Mouse (Mus musculus) MEL (cell line): Measurements from ENCODE around the gene Ly9. TPM values are rescaled to one million over a fixed set of nuclear protein-coding genes. Genes with fewer than 3 reads are reported as not detected.

Experiments
- DNase-seq: peaks from one replicate; pipeline ENCODE4 v3.0.0; 2011; ENCODE audit warnings: low read depth, low spot score
- H3K27ac ChIP-seq: 2 replicates; pipeline ENCODE4 v1.5.1; 2012; ENCODE audit warnings: low read depth, mild to moderate bottlenecking, control low read depth, low read length, moderate library complexity; ENCODE audit not compliant: control insufficient read depth
- H3K27me3 ChIP-seq, 2 experiments: fragments of 150-350 bp in 1 of 2; sonication (generic) in 1 of 2; 2 replicates each; pipeline ENCODE4 v1.6.1; 2012; ENCODE audit warnings: low read length in 2 of 2, mild to moderate bottlenecking in 2 of 2, improper control_type of control experiment in 1 of 2, moderate library complexity in 1 of 2; ENCODE audit not compliant: insufficient read depth in 2 of 2, control insufficient read depth in 1 of 2
- H3K36me3 ChIP-seq, 2 experiments: 2 replicates each; pipeline ENCODE4 v1.6.1; 2012 to 2014; ENCODE audit warnings: low read length in 2 of 2, improper control_type of control experiment in 1 of 2, inconsistent platforms in 1 of 2, mild to moderate bottlenecking in 1 of 2; ENCODE audit not compliant: insufficient read depth in 2 of 2, control insufficient read depth in 1 of 2
- H3K4me1 ChIP-seq, 2 experiments: fragments of 150-350 bp in 1 of 2; sonication (generic) in 1 of 2; 2 replicates each; pipeline ENCODE4 v1.6.1; 2012; ENCODE audit warnings: low read length in 2 of 2, improper control_type of control experiment in 1 of 2, mild to moderate bottlenecking in 1 of 2; ENCODE audit not compliant: insufficient read depth in 2 of 2, control insufficient read depth in 1 of 2
- H3K4me3 ChIP-seq, 2 experiments: fragments of 150-350 bp in 1 of 2; sonication (generic) in 1 of 2; 2 replicates each; pipeline ENCODE4 v1.5.1; 2012; ENCODE audit warnings: low read depth in 2 of 2, low read length in 2 of 2, mild to moderate bottlenecking in 2 of 2, moderate library complexity in 2 of 2, control low read depth in 1 of 2, improper control_type of control experiment in 1 of 2; ENCODE audit not compliant: control insufficient read depth in 1 of 2, insufficient read depth in 1 of 2
- H3K79me2 ChIP-seq: 2 replicates; pipeline ENCODE4 v1.6.1; 2012; ENCODE audit warnings: mild to moderate bottlenecking, low read length, moderate library complexity; ENCODE audit not compliant: control insufficient read depth, poor library complexity, insufficient read depth
- H3K9ac ChIP-seq: 2 replicates; pipeline ENCODE4 v1.6.1; 2012; ENCODE audit warnings: low read depth, mild to moderate bottlenecking, control low read depth, low read length, moderate library complexity; ENCODE audit not compliant: control insufficient read depth, poor library complexity, severe bottlenecking
- H3K9me3 ChIP-seq: fragments of 150-350 bp; sonication (generic); replicated peaks from 2 replicates; pipeline ENCODE4 v1.6.1; 2012; ENCODE audit warnings: mild to moderate bottlenecking, low read length, improper control_type of control experiment, moderate library complexity; ENCODE audit not compliant: insufficient read depth
- BHLHE40 ChIP-seq: IDR thresholded peaks from 2 replicates; pipeline ENCODE4 v1.6.1; 2012; ENCODE audit warnings: low read depth, mild to moderate bottlenecking, inconsistent platforms, low read length, improper control_type of control experiment, borderline replicate concordance
- CHD1 ChIP-seq: IDR thresholded peaks from 2 replicates; pipeline ENCODE4 v1.6.1; 2012; ENCODE audit warnings: low read depth, mild to moderate bottlenecking, inconsistent platforms, low read length, improper control_type of control experiment
- CHD2 ChIP-seq: IDR thresholded peaks from 2 replicates; pipeline ENCODE4 v1.6.1; 2011; ENCODE audit warnings: low read length, improper control_type of control experiment
- CTCF ChIP-seq, 3 experiments: IDR thresholded peaks in 2 of 3; conservative IDR thresholded peaks in 1 of 3; 2 replicates each; pipeline ENCODE4 v1.5.1; 2011 to 2012; ENCODE audit warnings: low read length in 3 of 3, low read depth in 2 of 3, mild to moderate bottlenecking in 2 of 3, improper control_type of control experiment in 1 of 3, inconsistent platforms in 1 of 3, mixed read lengths in 1 of 3, moderate library complexity in 1 of 3; ENCODE audit not compliant: control insufficient read depth in 1 of 3, insufficient read depth in 1 of 3, poor library complexity in 1 of 3, severe bottlenecking in 1 of 3
- E2F4 ChIP-seq: IDR thresholded peaks from 2 replicates; pipeline ENCODE4 v1.6.1; 2011; ENCODE audit warnings: low read depth, low read length, improper control_type of control experiment, borderline replicate concordance
- ELF1 ChIP-seq: IDR thresholded peaks from 2 replicates; pipeline ENCODE4 v1.6.1; 2014; ENCODE audit warnings: low read depth, mild to moderate bottlenecking, inconsistent platforms, low read length, improper control_type of control experiment, moderate library complexity
- ETS1 ChIP-seq: IDR thresholded peaks from 2 replicates; pipeline ENCODE4 v1.6.1; 2012; ENCODE audit warnings: low read depth, mild to moderate bottlenecking, inconsistent platforms, low read length, improper control_type of control experiment, moderate library complexity
- GABPA ChIP-seq: IDR thresholded peaks from 2 replicates; pipeline ENCODE4 v1.6.1; 2012; ENCODE audit warnings: low read depth, mild to moderate bottlenecking, inconsistent platforms, low read length, improper control_type of control experiment, moderate library complexity
- GATA1 ChIP-seq: IDR thresholded peaks from 2 replicates; pipeline ENCODE4 v1.6.1; 2011; ENCODE audit warnings: low read depth, low read length, improper control_type of control experiment
- HCFC1 ChIP-seq: IDR thresholded peaks from 2 replicates; pipeline ENCODE4 v1.6.1; 2012; ENCODE audit warnings: low read depth, mild to moderate bottlenecking, inconsistent platforms, low read length, improper control_type of control experiment, moderate library complexity
- JUND ChIP-seq: IDR thresholded peaks from 2 replicates; pipeline ENCODE4 v1.6.1; 2011; ENCODE audit warnings: low read depth, mild to moderate bottlenecking, improper control_type of control experiment, low read length
- KAT2A ChIP-seq: conservative IDR thresholded peaks from 2 replicates; pipeline ENCODE4 v1.6.1; 2012; ENCODE audit warnings: low read depth, low read length, improper control_type of control experiment, inconsistent platforms
- MAFK ChIP-seq: IDR thresholded peaks from 2 replicates; pipeline ENCODE4 v1.6.1; 2011; ENCODE audit warnings: low read depth, mild to moderate bottlenecking, low read length, improper control_type of control experiment, borderline replicate concordance
- MAX ChIP-seq: IDR thresholded peaks from 2 replicates; pipeline ENCODE4 v1.6.1; 2011; ENCODE audit warnings: low read length, improper control_type of control experiment
- MAZ ChIP-seq: IDR thresholded peaks from 2 replicates; pipeline ENCODE4 v1.6.1; 2012; ENCODE audit warnings: low read depth, mild to moderate bottlenecking, inconsistent platforms, low read length, improper control_type of control experiment
- MEF2A ChIP-seq: IDR thresholded peaks from 2 replicates; pipeline ENCODE4 v1.6.1; 2014; ENCODE audit warnings: low read depth, mild to moderate bottlenecking, inconsistent platforms, low read length, improper control_type of control experiment; ENCODE audit not compliant: poor library complexity, insufficient replicate concordance, severe bottlenecking; ENCODE audit errors: extremely low read depth
- MXI1 ChIP-seq: IDR thresholded peaks from 2 replicates; pipeline ENCODE4 v1.6.1; 2011; ENCODE audit warnings: mild to moderate bottlenecking, low read depth, low read length, improper control_type of control experiment
- MYB ChIP-seq: IDR thresholded peaks from 2 replicates; pipeline ENCODE4 v1.6.1; 2011; ENCODE audit warnings: mild to moderate bottlenecking, low read depth, low read length, improper control_type of control experiment
- MYC ChIP-seq: IDR thresholded peaks from 2 replicates; pipeline ENCODE4 v1.6.1; 2011; ENCODE audit warnings: low read depth, mild to moderate bottlenecking, low read length, improper control_type of control experiment, moderate library complexity
- NELFE ChIP-seq: IDR thresholded peaks from 2 replicates; pipeline ENCODE4 v1.6.1; 2011; ENCODE audit warnings: low read depth, low read length, improper control_type of control experiment
- NRF1 ChIP-seq: IDR thresholded peaks from 2 replicates; pipeline ENCODE4 v1.6.1; 2014; ENCODE audit warnings: low read depth, mild to moderate bottlenecking, inconsistent platforms, low read length, improper control_type of control experiment, moderate library complexity; ENCODE audit not compliant: poor library complexity, insufficient read depth, severe bottlenecking
- POLR2A ChIP-seq, 2 experiments: IDR thresholded peaks; 2 replicates each; pipeline ENCODE4 v1.6.1; 2011 to 2012; ENCODE audit warnings: low read length in 2 of 2, mild to moderate bottlenecking in 2 of 2, control low read depth in 1 of 2, improper control_type of control experiment in 1 of 2, low read depth in 1 of 2, moderate library complexity in 1 of 2; ENCODE audit not compliant: control insufficient read depth in 1 of 2, insufficient read depth in 1 of 2, poor library complexity in 1 of 2
- POLR2AphosphoS2 ChIP-seq: IDR thresholded peaks from 2 replicates; pipeline ENCODE4 v1.6.1; 2011; ENCODE audit warnings: low read length, improper control_type of control experiment
- POLR2AphosphoS5 ChIP-seq: IDR thresholded peaks from 2 replicates; pipeline ENCODE4 v1.6.1; 2012; ENCODE audit warnings: low read depth, borderline replicate concordance, mild to moderate bottlenecking, inconsistent platforms, low read length, moderate library complexity, mixed read lengths
- RAD21 ChIP-seq: IDR thresholded peaks from 2 replicates; pipeline ENCODE4 v1.6.1; 2011; ENCODE audit warnings: mild to moderate bottlenecking, low read depth, low read length, improper control_type of control experiment
- RCOR1 ChIP-seq: IDR thresholded peaks from 2 replicates; pipeline ENCODE4 v1.6.1; 2012; ENCODE audit warnings: low read depth, mild to moderate bottlenecking, inconsistent platforms, low read length, improper control_type of control experiment
- SIN3A ChIP-seq: IDR thresholded peaks from 2 replicates; pipeline ENCODE4 v1.6.1; 2012; ENCODE audit warnings: low read length, improper control_type of control experiment, inconsistent platforms
- SMC3 ChIP-seq: IDR thresholded peaks from 2 replicates; pipeline ENCODE4 v1.6.1; 2011; ENCODE audit warnings: low read depth, low read length, improper control_type of control experiment
- TAL1 ChIP-seq: IDR thresholded peaks from 2 replicates; pipeline ENCODE4 v1.6.1; 2012; ENCODE audit warnings: mild to moderate bottlenecking, inconsistent platforms, low read length, moderate library complexity, mixed read lengths
- TBP ChIP-seq: IDR thresholded peaks from 2 replicates; pipeline ENCODE4 v1.8.0; 2011; ENCODE audit warnings: low read depth, low read length, improper control_type of control experiment
- TCF12 ChIP-seq: IDR thresholded peaks from 2 replicates; pipeline ENCODE4 v1.6.1; 2014; ENCODE audit warnings: low read depth, mild to moderate bottlenecking, inconsistent platforms, low read length, improper control_type of control experiment, moderate library complexity
- UBTF ChIP-seq: IDR thresholded peaks from 2 replicates; pipeline ENCODE4 v1.6.1; 2012; ENCODE audit warnings: low read depth, mild to moderate bottlenecking, inconsistent platforms, low read length, improper control_type of control experiment, moderate library complexity, borderline replicate concordance; ENCODE audit not compliant: insufficient read depth
- USF1 ChIP-seq: IDR thresholded peaks from 2 replicates; pipeline ENCODE4 v1.6.1; 2014; ENCODE audit warnings: low read depth, mild to moderate bottlenecking, inconsistent platforms, low read length, improper control_type of control experiment, moderate library complexity
- USF2 ChIP-seq, 2 experiments: IDR thresholded peaks; 2 replicates each; pipeline ENCODE4 v1.6.1; 2011 to 2012; ENCODE audit warnings: improper control_type of control experiment in 2 of 2, low read length in 2 of 2, borderline replicate concordance in 1 of 2, inconsistent platforms in 1 of 2, low read depth in 1 of 2, mild to moderate bottlenecking in 1 of 2; ENCODE audit not compliant: insufficient read depth in 1 of 2
- ZC3H11A ChIP-seq: IDR thresholded peaks from 2 replicates; pipeline ENCODE4 v1.6.1; 2012; ENCODE audit warnings: low read depth, mild to moderate bottlenecking, inconsistent platforms, low read length, improper control_type of control experiment
- ZKSCAN1 ChIP-seq: IDR thresholded peaks from 2 replicates; pipeline ENCODE4 v1.6.1; 2012; ENCODE audit warnings: low read depth, mild to moderate bottlenecking, inconsistent platforms, low read length, improper control_type of control experiment, moderate library complexity
- ZMIZ1 ChIP-seq: IDR thresholded peaks from 2 replicates; pipeline ENCODE4 v1.6.1; 2012; ENCODE audit warnings: low read depth, mild to moderate bottlenecking, inconsistent platforms, low read length, improper control_type of control experiment, moderate library complexity
- ZNF384 ChIP-seq: IDR thresholded peaks from 2 replicates; pipeline ENCODE4 v1.6.1; 2012; ENCODE audit warnings: low read depth, mild to moderate bottlenecking, inconsistent platforms, low read length, improper control_type of control experiment
- polyA plus RNA-seq, 2 experiments: library from polyadenylated mRNA; stranded (reverse) in 1 of 2; unstranded in 1 of 2; fragments of >175 nt in 1 of 2; fragments of >200 nt in 1 of 2; gene quantifications; 2 replicates each; pipeline versions ENCODE4 v1.2.1 to v1.2.4; 2012; ENCODE audit warnings: low replicate concordance in 2 of 2, low read depth in 1 of 2; ENCODE audit not compliant: insufficient read length in 2 of 2, insufficient read depth in 1 of 2, missing spikeins in 1 of 2
- total RNA-seq: library from RNA; depleted of rRNA; stranded (reverse); fragments of 300-350 nt; gene quantifications from 2 replicates; pipeline ENCODE4 v1.2.3, GENCODE M21; 2012

The Ly9 gene
- total and polyA plus RNA-seq, 3 experiments = 0.25 TPM; not detected in 2

GRCm38 (mm10) chr1:171566777-171567176, 40.4 kb downstream of the Ly9 start:
- H3K27ac ChIP-seq = no peak overlapping the region
- no peaks in the 10 kb centered on the region for H3K4me1 ChIP-seq
- H3K79me2 ChIP-seq = no peaks in the 10 kb centered on the region
- no peak overlapping the region for H3K9ac ChIP-seq
- H3K4me3 ChIP-seq = no peak overlapping the region
- peak; percentile 89 for DNase-seq
- no peaks in the 10 kb centered on the region for H3K36me3 ChIP-seq
- H3K9me3 ChIP-seq = no peaks in the 10 kb centered on the region
- peaks cover 0 to 2% of the 10 kb centered on the region in 2 experiments; a peak in 1 of 4 replicates for H3K27me3 ChIP-seq
- TF ChIP-seq BHLHE40 (no peak), SMC3 (peak; percentile 89), ETS1 (no peak), MYB (no peak), ZKSCAN1 (no peak), POLR2AphosphoS2 (no peak), ELF1 (no peak), CTCF (IDR thresholded peaks at IDR 0.05 in 2 of 3, conservative IDR thresholded peaks at IDR 0.05 in 1 of 3; ENCODE audit: control insufficient read depth in 1 of 3, insufficient read depth in 1 of 3, low read depth in 2 of 3, low read length in 3 of 3, poor library complexity in 1 of 3, severe bottlenecking in 1 of 3) (peak; percentile 72 to 97 (median 91)), CHD2 (no peak), RAD21 (peak; percentile 92), MAFK (0 out of 2 replicates have a peak, but pooled peaks have one; percentile 29), JUND (0 out of 2 replicates have a peak, but pooled peaks have one; percentile 33), TAL1 (no peak), UBTF (no peak), HCFC1 (no peak), CHD1 (no peak), NRF1 (no peak), TBP (no peak), USF1 (no peak), RCOR1 (no peak), NELFE (no peak), ZC3H11A (peak; percentile 79), MYC (peak; percentile 66; the same call in 1 of the 2 replicates), MAZ (no peak), KAT2A (no peak), TCF12 (no peak), GABPA (no peak), POLR2AphosphoS5 (no peak), ZMIZ1 (no peak), USF2 (IDR thresholded peaks at IDR 0.05; ENCODE audit: borderline replicate concordance in 1 of 2, insufficient read depth in 1 of 2, low read depth in 1 of 2, low read length in 2 of 2) (no peak), MXI1 (no peak), MAX (no peak), GATA1 (no peak), ZNF384 (peak; percentile 6; the same call in 1 of the 2 replicates), E2F4 (no peak), MEF2A (no peak), SIN3A (0 out of 2 replicates have a peak, but pooled peaks have one; percentile 15), POLR2A (IDR thresholded peaks at IDR 0.05; ENCODE audit: control insufficient read depth in 1 of 2, insufficient read depth in 1 of 2, low read depth in 1 of 2, low read length in 2 of 2, poor library complexity in 1 of 2) (no peak)
